Mouse (Mus musculus): ENCODE results near the gene Espl1. TPM values are rescaled to one million over a fixed set of nuclear protein-coding genes. Genes with fewer than 3 reads are reported as not detected.

The Espl1 gene
- 1 to 10 TPM; 5.3 to 7.8 TPM for total RNA-seq (2021)
- long read RNA-seq, experiment 1, full-length matches to known transcripts = 1 of 4 reads
- long read RNA-seq, experiment 1, partial matches to known transcripts = 2 of 4 reads
- long read RNA-seq, experiment 1, other reads (novel, unspliced or antisense) = 1 of 4 reads
- long read RNA-seq, experiment 2, partial matches to known transcripts = 1 of 1 reads
- long read RNA-seq, experiment 2, other reads (novel, unspliced or antisense) = 0 of 1 reads

DNA sequence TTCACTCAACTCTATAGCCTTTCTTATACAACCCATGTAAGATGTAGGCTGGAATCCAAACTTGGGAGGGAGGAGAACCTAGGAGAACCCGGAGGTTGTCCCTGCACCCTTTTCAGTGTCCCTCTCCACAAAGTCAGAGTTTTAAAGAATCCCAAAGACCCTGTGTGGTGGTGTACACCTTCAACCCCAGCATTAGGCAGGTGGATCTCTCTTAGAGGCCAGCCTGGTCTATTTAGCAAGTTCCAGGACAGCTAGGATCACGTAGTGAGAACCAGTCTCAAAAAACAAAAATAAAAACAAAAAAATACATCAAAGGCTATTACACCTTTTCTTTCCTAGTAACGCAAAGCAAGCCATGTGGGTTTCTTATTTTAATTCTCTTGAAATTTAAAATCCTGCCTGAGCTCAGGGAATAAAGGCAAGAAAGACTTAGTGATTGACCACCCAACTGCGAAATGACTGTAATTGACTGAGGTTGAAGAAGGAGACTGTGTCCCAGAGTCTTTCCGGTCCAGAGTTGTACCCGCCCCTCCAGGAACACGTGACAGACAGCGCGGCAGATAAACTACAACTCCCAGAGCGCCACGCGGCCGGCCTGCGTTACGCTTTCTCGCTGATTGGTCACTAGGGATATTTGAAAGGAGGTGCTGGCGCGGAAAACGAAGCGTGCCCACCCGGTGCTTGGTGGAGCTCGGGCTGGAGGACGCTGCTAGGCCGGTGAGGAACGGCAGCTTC is at the start of gene Espl1:
TSS of gene Espl1 (plus strand) at position 634 of the 735 bp plus-strand sequence.
- peak; percentile 92 for DNase-seq

DNA sequence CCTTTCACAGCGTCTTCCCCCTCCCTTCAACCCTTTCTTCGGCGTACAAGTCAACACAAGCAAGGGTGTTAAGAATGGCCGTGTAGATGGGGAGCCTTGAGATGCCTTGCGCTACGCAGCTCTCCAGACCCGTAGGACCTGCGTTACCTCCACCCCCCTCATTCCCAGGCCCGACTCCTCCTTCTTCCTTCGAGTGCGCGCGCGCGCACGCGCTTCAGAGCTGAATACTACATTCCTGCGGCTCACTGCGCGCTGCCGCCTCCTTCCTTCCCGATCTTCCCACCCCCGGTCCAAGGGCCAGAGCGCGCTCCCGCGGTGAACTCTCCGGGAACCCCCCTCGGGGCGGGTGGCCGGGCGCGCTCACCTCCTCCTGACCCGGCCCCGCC is 49.2 kb upstream of the Espl1 start:
- DNase-seq = peak; percentile 94

GRCm38 (mm10) chr15:102247252-102248130 is 48.6 kb upstream of the Espl1 start:
- DNase-seq = peak; percentile 80

DNA sequence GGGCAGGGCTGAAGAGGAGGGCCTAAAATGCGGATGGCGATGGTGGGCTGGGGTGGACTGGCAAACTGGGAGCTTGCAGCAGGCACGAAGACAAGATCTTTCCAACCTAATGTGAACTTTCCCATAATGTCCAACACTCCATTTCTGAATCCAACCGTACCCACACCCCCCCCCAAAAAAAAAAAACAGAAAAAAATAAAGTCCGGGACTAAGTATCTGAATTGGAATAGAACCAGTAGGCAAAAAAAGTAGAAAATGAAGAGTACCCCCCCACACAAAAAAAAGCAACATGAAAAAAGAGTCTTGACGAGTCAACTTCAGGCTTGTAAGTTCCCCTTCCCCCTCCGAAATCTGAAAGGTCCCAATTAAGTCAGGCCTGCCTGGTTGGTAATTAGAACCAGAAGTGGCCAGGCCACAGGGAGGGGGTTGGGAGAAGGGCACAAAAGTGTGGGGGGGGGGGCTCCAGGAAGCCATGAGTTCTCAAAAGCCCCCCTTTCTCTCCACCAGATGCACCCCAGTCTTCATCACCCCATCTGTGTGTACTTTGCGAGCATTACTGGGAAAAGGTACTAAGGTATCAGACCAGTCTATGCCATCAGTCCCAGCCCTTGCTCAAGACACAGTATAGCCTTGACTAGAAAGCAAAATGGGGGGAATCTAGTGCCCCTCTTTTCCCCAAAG is 47.8 kb upstream of the Espl1 start:
- DNase-seq = no peak

DNA sequence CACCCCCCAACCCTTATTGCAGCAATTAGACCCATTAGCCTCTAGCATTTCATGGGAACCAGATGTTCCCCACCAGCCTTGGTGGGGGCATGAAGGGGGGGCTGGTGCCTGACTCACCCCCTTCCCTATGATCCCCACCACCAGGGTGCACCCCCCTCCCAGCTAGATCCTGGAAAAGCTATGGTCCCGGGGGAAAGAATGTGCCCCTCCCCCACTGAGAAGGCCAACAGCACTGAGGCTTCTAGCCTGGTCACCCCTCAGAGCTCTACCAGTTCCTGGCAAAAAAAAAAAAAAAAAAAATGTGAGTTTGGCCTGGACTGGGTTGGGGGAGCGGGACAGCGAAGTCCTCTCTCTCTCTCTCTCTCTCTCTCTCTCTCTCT is 47.3 kb upstream of the Espl1 start:
- DNase-seq = no peak

DNA sequence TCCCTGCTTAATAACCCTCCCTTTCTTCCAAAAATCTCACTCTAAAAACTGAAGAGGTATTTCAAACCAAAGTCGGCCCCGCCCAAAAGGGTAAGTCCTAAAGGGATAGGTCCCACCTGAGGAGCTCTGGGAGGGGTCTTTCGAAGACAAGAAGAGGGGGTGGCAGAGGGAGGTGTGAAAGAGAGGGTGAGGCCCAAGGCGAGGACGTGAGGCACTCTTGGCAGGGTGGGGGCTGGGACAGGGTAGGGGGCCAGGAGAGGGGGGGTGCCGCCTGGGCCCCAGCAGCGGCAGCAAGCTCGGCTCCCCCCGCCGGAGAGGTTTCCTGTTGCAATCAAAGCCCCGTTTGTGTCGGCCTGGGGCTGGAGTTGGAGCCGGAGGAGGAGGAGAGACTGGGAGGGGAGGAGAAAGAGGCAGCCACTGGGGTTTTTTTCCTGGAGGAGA is 46.8 kb upstream of the Espl1 start:
- DNase-seq = peak; percentile 38

DNA sequence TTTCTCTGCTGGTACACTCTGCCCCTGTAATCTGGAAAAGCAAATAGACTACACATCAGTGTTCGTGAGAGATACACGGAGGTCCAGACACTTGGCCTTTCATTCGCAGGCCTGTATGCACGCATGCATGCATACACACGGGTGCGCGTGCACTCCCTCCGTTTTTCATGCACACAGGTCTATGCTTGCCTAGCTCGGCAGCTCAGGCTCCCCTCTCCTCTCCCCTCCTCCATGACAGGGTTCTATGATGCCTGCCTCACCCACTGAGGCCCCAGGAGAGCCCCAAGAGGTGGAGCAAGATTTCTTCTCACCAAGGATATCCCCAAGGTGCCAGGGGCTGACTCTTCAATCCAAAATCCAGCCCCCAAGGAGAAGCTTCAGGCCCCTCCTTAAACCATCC is 46.1 kb upstream of the Espl1 start:
- no peak for DNase-seq

DNA sequence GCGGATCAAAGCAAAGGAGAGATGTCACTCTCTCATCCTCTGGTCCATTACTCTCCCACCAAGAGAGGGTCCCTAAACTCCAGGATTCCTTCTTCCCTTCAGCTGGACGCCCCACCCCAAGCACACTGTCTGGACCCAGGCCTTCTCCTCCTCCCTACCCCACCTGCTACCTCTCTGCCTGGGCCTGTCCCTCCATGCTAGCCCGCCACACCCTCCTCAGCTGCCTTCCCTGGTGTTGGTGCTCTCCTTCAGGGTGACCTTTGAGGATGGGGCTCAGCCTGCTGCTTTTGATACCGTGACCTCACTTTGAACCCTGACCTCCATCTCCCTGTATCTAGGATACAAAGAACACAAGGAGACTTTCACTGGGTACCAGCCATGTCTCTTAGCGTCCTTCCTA is 45.5 kb upstream of the Espl1 start:
- DNase-seq = no peak

- DNase-seq = no peak
Measured at GRCm38 (mm10) chr15:102255547-102256255, 40.4 kb upstream of the Espl1 start.

- DNase-seq = no peak
Measured at GRCm38 (mm10) chr15:102256431-102257201, 39.5 kb upstream of the Espl1 start.

DNA sequence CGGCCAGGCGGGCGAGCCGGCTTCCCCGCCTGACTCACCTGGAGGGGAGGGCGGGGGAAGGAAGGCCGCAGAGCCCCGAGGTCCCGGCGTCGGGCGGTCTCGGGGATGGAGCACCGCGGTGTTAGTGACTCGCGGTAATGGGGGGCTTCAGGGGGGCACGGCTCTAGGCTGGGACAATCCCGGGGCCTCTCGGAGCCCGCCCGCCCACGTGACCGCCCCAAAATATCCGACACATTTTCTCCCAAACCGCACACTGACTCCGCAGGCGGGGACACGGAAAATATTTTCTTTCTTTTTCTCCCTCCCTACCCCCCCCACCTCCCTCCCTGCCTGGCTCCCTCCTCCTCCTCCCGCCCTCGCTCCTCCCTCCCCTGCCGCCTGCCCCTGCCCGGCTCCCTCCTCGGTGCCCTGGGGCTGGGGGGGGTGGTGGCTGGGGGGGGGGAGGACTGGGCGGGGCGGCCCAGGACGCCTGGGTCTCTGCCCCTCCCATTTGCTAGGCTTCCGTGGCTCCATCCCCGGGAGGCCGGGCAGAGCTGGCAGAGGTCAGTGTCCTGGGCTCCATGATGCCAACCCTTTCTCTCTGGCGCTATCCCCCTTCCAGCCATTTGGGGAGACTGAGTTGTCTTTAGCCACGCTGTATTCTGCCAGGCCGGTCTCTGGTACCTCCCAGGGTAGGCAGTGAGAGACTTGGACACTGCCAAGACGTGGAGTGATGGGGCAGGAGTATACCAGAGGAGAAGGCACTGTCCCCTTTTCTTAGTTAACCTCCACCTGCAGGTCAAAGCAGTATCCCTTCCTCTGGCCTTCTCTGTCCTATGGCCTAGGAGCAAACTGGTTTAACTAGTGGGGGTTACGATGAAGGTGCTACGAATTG is 38.6 kb upstream of the Espl1 start, which contains the start of gene Rarg:
TSS of gene Rarg (minus strand) at position 316 of the 874 bp plus-strand sequence.
- peak; percentile 44 for DNase-seq

DNA sequence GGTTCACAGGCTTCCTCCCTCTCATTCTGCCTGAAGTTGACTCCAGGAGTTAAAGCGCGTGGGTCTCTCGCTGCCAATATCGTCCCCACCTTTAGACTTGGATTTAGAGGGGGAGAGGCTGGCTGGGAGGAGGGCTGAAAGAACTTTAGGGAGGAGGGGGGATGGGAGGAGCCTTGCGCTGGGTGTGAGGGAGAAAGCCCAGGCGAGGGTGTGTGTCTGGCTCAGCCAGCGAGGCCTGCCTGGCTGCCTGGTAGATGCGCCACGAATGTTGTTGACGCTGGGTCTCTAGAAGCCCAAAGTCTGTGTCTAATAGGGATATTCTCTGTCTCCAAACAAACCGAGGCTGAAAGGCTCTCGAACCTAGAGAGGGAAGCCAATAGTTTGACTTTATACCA is 38.0 kb upstream of the Espl1 start:
- DNase-seq = peak; percentile 52

DNA sequence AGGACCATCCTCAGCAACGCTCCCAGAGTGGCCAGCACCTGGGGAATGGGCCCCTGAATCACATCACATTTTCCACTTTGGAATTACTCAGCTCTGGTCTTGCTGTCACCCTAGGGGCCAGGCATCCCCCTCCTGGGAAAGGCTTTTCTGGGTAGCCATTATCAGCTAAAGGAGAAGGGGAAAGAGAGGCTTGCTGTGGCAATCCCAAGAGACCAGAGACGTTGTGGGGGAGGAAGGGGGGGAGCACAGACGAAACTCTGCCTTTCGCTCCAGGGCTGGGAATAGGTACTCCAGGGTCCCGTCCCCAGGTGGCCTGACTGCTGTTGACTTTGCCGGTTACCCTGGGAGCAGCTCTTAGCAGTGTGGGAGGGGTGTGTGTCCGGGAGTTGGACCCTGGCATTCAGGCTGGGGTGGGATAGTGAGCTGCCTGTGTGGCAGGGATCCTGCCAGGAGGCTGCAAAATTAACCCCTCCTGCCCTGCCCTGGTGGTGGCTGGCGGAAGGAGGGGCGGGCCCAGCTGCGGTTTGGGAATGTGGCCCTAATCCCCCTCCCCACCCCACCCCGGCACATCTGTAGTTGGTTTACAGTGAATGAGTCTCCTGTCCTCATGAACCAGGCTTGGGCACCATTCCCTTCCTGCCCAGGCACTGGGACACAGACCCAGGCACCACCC is 37.3 kb upstream of the Espl1 start:
- DNase-seq = no peak

DNA sequence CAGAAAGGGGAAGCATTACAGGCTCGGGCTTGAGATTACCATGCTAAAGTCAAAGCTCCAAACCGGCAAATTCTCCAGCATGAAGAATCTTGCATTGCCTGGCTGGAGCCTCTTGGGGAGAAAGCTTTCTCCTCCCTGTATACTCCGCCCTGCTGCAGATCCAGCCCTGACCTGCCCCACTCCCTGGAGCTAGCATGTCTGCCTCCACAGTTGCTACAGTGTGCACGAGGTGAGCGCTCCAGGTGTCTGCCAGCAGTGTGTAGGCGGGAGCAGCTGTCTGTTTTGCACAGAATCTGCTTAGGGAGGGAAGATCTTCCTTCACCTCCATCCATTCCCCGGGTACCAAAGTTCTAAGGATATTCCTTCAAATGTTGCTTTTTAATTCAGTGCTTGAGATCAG is 33.5 kb upstream of the Espl1 start:
- no peak for DNase-seq

- no peak for DNase-seq
Measured at GRCm38 (mm10) chr15:102263037-102263436, 33.0 kb upstream of the Espl1 start.

DNA sequence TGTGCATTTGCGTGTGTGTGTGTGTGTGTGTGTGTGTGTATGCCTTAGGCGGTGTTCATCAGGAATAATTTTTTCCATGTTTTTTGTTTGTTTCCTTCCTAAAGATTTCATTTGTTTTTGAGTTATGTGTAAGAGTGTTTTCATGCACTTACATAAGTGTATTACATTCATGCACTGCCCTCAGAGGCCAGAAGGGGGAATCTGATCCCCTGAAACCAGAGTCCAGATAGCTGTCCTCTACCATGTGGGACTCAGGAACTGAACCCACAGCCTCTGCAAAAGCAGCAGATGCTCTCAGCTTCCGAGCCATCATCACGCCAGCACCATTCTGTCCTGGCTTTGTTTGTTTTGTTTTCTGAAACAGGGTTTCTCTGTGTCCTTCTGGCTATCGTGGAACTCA is 30.5 kb upstream of the Espl1 start:
- DNase-seq = no peak

DNA sequence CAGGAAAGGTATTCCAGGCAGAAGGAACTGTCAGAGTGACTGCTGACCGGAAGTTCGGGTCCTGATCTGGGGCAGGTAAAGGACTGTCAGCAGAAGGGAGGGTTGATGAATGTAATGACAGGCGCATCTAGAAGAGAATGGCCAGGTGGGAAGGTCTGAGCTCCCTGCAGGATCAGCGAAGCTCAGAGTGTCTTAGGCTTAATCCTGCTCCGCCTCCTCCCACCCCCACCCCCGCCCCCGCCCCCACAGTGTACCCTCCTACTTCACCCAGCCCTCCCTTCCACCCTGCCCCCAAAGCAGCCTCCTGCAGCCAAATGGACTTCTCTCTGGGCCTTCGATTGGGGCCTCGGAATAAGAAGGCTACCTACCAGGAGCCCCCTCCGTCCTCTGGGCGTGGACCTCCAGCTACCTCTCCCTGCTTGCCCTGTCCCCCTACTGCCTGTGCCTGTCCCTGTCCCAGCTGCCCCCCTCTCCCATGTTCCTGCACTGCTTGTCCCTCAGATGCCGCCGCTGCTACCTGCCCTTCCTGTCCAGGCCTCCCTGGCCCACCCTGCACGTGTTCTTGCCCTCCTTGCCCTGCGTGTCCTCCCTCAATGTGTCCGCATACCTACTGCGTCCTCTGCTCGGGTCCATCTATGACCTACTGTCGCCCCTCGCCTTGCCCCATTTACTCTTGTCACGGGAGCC is 25.6 kb upstream of the Espl1 start, which contains the start of gene Gm9918:
TSS of gene Gm9918 (plus strand) at position 290 of the 687 bp plus-strand sequence.
- DNase-seq = no peak

GRCm38 (mm10) chr15:102271441-102271840 is 24.6 kb upstream of the Espl1 start:
- DNase-seq = no peak
